Mouse (Mus musculus) stomach, postnatal 0 days (tissue): ENCODE data around the gene Arl4a.

ENCODE experiments used
- CTCF ChIP-seq: IDR thresholded peaks from 2 replicates; pipeline ENCODE4 v1.5.1; 2016; ENCODE audit warnings: antibody characterized with exemption, low read depth, mild to moderate bottlenecking, moderate library complexity
- EP300 ChIP-seq: optimal IDR thresholded peaks from 2 replicates; pipeline ENCODE3; 2016; ENCODE audit warnings: antibody characterized with exemption

DNA sequence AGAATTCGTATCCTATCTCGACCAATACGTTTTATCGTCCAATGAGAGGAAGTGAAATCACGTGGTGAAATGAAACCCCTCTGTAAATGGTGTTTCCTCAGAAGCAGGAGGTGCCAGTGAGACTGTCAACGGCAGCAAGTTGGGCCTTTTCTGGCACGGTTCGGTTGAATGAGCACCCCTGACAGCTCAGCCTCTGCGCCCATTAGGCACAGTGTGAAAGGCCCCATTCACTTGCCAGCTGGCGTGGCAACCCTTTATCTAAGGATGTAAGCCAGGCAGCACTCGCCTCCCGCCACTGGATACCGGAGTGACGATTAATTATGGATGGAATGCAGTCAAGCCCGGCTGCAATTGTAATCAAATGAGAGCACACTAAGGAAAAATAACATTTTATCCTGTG is 81.4 kb downstream of the Arl4a start:
- no peak for TF ChIP-seq EP300
- no peak for TF ChIP-seq CTCF
